ENCODE assay signal across 9 mouse cellular contexts in the genomic region with DNA sequence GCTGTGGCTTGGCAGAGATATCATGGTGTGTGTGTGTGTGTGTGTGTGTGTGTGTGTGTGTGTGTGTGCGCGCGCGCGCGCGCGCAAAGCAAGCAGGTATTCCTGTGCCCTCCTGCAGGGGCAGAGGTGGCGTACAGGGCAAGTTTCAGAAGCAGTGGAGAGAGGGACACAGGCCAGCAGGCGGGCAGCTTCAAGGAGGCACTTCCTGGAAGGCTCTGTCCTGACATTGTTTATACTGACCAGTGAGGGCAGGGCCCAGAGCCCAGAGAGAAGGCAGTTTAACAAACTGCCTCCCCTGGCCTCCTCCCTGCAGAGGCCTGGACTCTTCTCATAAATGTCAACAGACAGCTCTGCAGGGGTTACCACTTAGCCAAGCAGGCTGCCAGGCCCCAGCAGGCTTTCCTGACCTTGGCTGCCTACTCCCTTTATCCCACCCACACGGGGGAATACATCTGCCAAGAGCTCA. TPM values are rescaled to one million over a fixed set of nuclear protein-coding genes. Genes with fewer than 3 reads are reported as not detected.
A peak's percentile ranks its signal among the peaks of the same experiment; 100 is the strongest.
DNase-seq lines count a peak whose midpoint lies in the region; ATAC-seq and TF ChIP-seq lines count a peak whose summit lies in the region.
"Had no signal": no experiment of that assay in that cellular context is flagged by ENCODE, and none has a peak within 500 bp of the region (broad histone marks: within the 10 kb centered on the region; RNA-seq: fewer than 3 reads in every experiment).

No protein-coding gene starts in this region.

- no peaks in the 10 kb centered on the region for H3K36me3 ChIP-seq in hindbrain, embryonic 12.5 days
- H3K36me3 ChIP-seq in limb, embryonic 13.5 days, result peaks cover 23% of the 10 kb centered on the region
- H3K36me3 ChIP-seq in small intestine, adult 2 months (ENCODE audit: control insufficient read depth, insufficient read depth, low read length), result no peaks in the 10 kb centered on the region

- no peak for TF ChIP-seq CTCF in small intestine, adult 2 months (IDR thresholded peaks at IDR 0.05; ENCODE audit: extremely low read depth, insufficient read length, insufficient replicate concordance, low read depth, low read length)

- H3K4me1 ChIP-seq in hindbrain, embryonic 12.5 days, result peaks cover 18% of the 10 kb centered on the region
- H3K4me1 ChIP-seq in limb, embryonic 13.5 days, result peaks cover 36% of the 10 kb centered on the region
- H3K4me1 ChIP-seq in small intestine, adult 2 months (ENCODE audit: control insufficient read depth, insufficient read depth, insufficient read length, low read length), result peaks cover 15% of the 10 kb centered on the region

- ATAC-seq in hindbrain, embryonic 12.5 days (ENCODE audit: low FRiP score), result no peak
- ATAC-seq in limb, embryonic 13.5 days (ENCODE audit: low FRiP score, low read depth), result no peak

- no peaks in the 10 kb centered on the region; the same call in 1 of the 2 replicates for H3K27me3 ChIP-seq in hindbrain, embryonic 12.5 days
- H3K27me3 ChIP-seq in limb, embryonic 13.5 days, result no peaks in the 10 kb centered on the region
- H3K27me3 ChIP-seq in small intestine, adult 2 months (ENCODE audit: control insufficient read depth, insufficient read depth, low read length), result no peaks in the 10 kb centered on the region
- H3K27me3 ChIP-seq: CH12.LX had no signal

- WGBS in hindbrain, embryonic 12.5 days, result 64% methylated on average over 8 of the region's 11 CpGs
- 56% methylated on average over 3 of the region's 11 CpGs for WGBS in limb, embryonic 13.5 days
- 86% methylated on average over 8 of the region's 11 CpGs for WGBS in small intestine, adult 2 months

- H3K4me2 ChIP-seq in hindbrain, embryonic 12.5 days (replicated peaks), result no peak overlapping the region
- H3K4me2 ChIP-seq in limb, embryonic 13.5 days (replicated peaks), result no peak overlapping the region

- no peak overlapping the region for H3K4me3 ChIP-seq in hindbrain, embryonic 12.5 days
- H3K4me3 ChIP-seq in limb, embryonic 13.5 days, result no peak overlapping the region
- H3K4me3 ChIP-seq in small intestine, adult 2 months (ENCODE audit: low read depth, low read length), result no peak overlapping the region

- H3K9me3 ChIP-seq in hindbrain, embryonic 12.5 days (replicated peaks), result 0 out of 2 replicates have a peak, but pooled peaks cover 4% of the 10 kb centered on the region
- no peaks in the 10 kb centered on the region for H3K9me3 ChIP-seq in limb, embryonic 13.5 days

- DNase-seq in adrenal gland, postnatal 14 days, result peak; percentile 57
- no peak for DNase-seq in adrenal gland, postnatal 25 days
- DNase-seq in right cerebral cortex, adult 18-20 months, result peak; percentile 41
- DNase-seq in right cerebral cortex, postnatal 4 days, result no peak
- no peak for DNase-seq in urinary bladder, postnatal 10 days (ENCODE audit: low spot score)

- H3K9ac ChIP-seq in hindbrain, embryonic 12.5 days, result 0 out of 2 replicates have a peak overlapping the region, but pooled peaks have one; percentile 3
- H3K9ac ChIP-seq in limb, embryonic 13.5 days, result no peak overlapping the region

- H3K27ac ChIP-seq in hindbrain, embryonic 12.5 days, result peak overlapping the region; percentile 67
- H3K27ac ChIP-seq in limb, embryonic 13.5 days, result peak overlapping the region; percentile 55
- peak overlapping the region; percentile 2; the same call in 1 of the 2 replicates for H3K27ac ChIP-seq in small intestine, adult 2 months (ENCODE audit: insufficient read depth, low read depth, low read length)

- TF ChIP-seq POLR2A in small intestine, adult 2 months (IDR thresholded peaks at IDR 0.05; ENCODE audit: low read depth, low read length), result no peak

RNA-seq across cellular contexts. Expression of a gene that starts 31.1 kb away (rescaled TPM):
- 52.4 and 53.9 TPM in 2 replicates for total RNA-seq in adrenal gland, postnatal 14 days (2021)
- 29.4 and 35.9 TPM in 2 replicates for total RNA-seq in adrenal gland, postnatal 25 days (2021)
- polyA plus RNA-seq in hindbrain, embryonic 12.5 days (2016; fragmentation: Nextera tagmentation; extraction: Ambion mirVana), result 26.2 and 29.6 TPM in 2 replicates
- polyA plus RNA-seq in limb, embryonic 13.5 days (2015; fragmentation: Nextera tagmentation; extraction: Ambion mirVana), result 31.8 and 34.4 TPM in 2 replicates
- 66.8 and 80.1 TPM in 2 replicates for polyA plus RNA-seq in small intestine, adult 2 months (2012; rRNA removed)

RNA-seq across cellular contexts. Expression of a gene that starts 43.8 kb away (rescaled TPM):
- total RNA-seq in adrenal gland, postnatal 14 days (2021), result 32.3 and 32.5 TPM in 2 replicates
- total RNA-seq in adrenal gland, postnatal 25 days (2021), result 16.2 and 18.4 TPM in 2 replicates
- polyA plus RNA-seq in hindbrain, embryonic 12.5 days (2016; fragmentation: Nextera tagmentation; extraction: Ambion mirVana), result 25.1 and 31.5 TPM in 2 replicates
- 34.7 and 37.6 TPM in 2 replicates for polyA plus RNA-seq in limb, embryonic 13.5 days (2015; fragmentation: Nextera tagmentation; extraction: Ambion mirVana)
- 9.0 and 10.1 TPM in 2 replicates for polyA plus RNA-seq in small intestine, adult 2 months (2012; rRNA removed)

Comparison
In these comparisons a context has a peak if more than half of its experiments do, and no peak if none do; other contexts are left out.
1. DNase-seq: peak in adrenal gland, postnatal 14 days (single experiment) and right cerebral cortex, adult 18-20 months (single experiment); none in adrenal gland, postnatal 25 days (single experiment), right cerebral cortex, postnatal 4 days (single experiment) and urinary bladder, postnatal 10 days (single experiment).
2. H3K27ac ChIP-seq: peak in every context shown above with its lines; median percentile 67 in hindbrain, embryonic 12.5 days; 55 in limb, embryonic 13.5 days; 2 in small intestine, adult 2 months.